Mouse (Mus musculus) embryonic facial prominence, embryonic 13.5 days (tissue): Measurements from ENCODE around the gene Camta1. TPM values are rescaled to one million over a fixed set of nuclear protein-coding genes. Genes with fewer than 3 reads are reported as not detected.

Source experiments
- ATAC-seq: fragments of 200-750 bp; cut with Nextera tagmentation; 2 replicates; pipeline ENCODE4 v1.8.0; 2017; ENCODE audit warnings: low read depth; ENCODE audit not compliant: insufficient number of reproducible peaks, insufficient read depth, low FRiP score, low TSS enrichment
- H3K27ac ChIP-seq: fragments of 300-500 bp; sonication (generic); 2 replicates; pipeline ENCODE4 v1.5.1; 2015; ENCODE audit warnings: moderate library complexity, mild to moderate bottlenecking, inconsistent platforms
- H3K27me3 ChIP-seq: fragments of 300-500 bp; sonication (generic); 2 replicates; pipeline ENCODE4 v1.6.1; 2015; ENCODE audit warnings: mild to moderate bottlenecking, inconsistent platforms
- H3K36me3 ChIP-seq: fragments of 300-500 bp; sonication (generic); 2 replicates; pipeline ENCODE4 v1.6.1; 2015; ENCODE audit warnings: mild to moderate bottlenecking, inconsistent platforms
- H3K4me1 ChIP-seq: fragments of 300-500 bp; sonication (generic); 2 replicates; pipeline ENCODE4 v1.6.1; 2015; ENCODE audit warnings: inconsistent platforms
- H3K4me2 ChIP-seq: fragments of 300-500 bp; sonication (generic); 2 replicates; pipeline ENCODE4 v1.6.1; 2015; ENCODE audit warnings: moderate library complexity, mild to moderate bottlenecking, inconsistent platforms
- H3K4me3 ChIP-seq: fragments of 300-500 bp; sonication (generic); 2 replicates; pipeline ENCODE4 v1.5.1; 2015; ENCODE audit warnings: mild to moderate bottlenecking, inconsistent platforms
- H3K9ac ChIP-seq: fragments of 300-500 bp; sonication (generic); 2 replicates; pipeline ENCODE4 v1.6.1; 2015; ENCODE audit warnings: mild to moderate bottlenecking, inconsistent platforms
- H3K9me3 ChIP-seq: fragments of 300-500 bp; sonication (generic); 2 replicates; pipeline ENCODE4 v1.6.1; 2016; ENCODE audit warnings: inconsistent platforms
- WGBS: fragments of 180-500 bp; shearing (Covaris S2); methylation state at CpG from one replicate; pipeline ENCODE4 v1.1.7; 2015; ENCODE audit warnings: mixed read lengths; 5-methylcytosine and 5-hydroxymethylcytosine counted together
- polyA plus RNA-seq: library from polyadenylated mRNA; unstranded; fragments of >200 nt; fragmentation: Nextera tagmentation; extraction: Ambion mirVana; gene quantifications from 2 replicates; pipeline ENCODE4 v1.2.1, GENCODE M21; 2015

Gene Camta1
- polyA plus RNA-seq, 1 experiment from 2014 or later: 106 TPM

DNA sequence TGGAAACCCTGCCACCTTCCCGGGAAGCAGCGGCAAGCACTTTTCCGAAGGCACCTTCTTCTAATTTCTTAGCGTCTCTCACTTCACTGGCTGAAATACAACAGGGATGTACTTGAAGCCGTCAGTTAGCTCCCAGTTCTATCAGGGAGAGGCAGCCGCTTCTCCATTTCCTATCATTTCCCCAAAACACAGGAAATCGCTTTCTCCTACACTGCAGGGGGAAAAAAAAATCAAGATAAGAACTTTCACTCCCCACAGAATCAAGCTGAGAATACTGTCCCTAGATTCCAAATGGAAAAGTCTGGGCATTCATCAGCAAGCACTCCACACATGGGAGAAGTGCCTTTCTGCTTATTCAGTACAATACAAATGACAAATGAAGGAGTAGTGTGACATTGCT lies 2.4 kb downstream of the Camta1 start:
- no peak overlapping the region for H3K27ac ChIP-seq
- no peak overlapping the region for H3K4me2 ChIP-seq
- H3K27me3 ChIP-seq: no peaks in the 10 kb centered on the region
- H3K4me3 ChIP-seq: no peak overlapping the region
- H3K9ac ChIP-seq: no peak overlapping the region
- H3K36me3 ChIP-seq: 0 out of 2 replicates have a peak, but pooled peaks cover 7% of the 10 kb centered on the region
- no peaks in the 10 kb centered on the region for H3K9me3 ChIP-seq
- WGBS: 82% methylated on average over 7 of the region's 7 CpGs
- peaks cover 28% of the 10 kb centered on the region for H3K4me1 ChIP-seq
- ATAC-seq: no peak

DNA sequence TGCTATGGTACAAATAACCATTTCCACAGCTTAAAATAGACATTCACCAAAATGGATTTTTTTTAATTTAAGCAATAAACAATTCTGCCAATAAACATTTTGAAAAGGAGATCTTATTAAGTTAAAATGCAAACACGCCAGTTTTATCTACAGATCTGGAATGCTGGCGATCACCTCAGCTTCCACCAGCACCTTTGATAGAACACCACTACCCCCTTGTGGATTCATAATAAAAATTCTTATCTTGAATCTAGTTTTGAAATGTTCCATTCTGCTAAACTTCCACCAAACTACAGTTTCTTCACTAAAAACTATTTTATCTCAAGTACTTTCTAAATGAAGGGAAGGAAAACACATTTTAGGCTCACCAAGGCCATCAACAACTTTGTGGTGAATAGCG lies 7.7 kb downstream of the Camta1 start:
- Histone ChIP-seq H3K9ac (no peak overlapping the region), H3K4me3 (no peak overlapping the region), H3K4me1 (peaks cover 25% of the 10 kb centered on the region), H3K4me2 (no peak overlapping the region), H3K27ac (no peak overlapping the region), H3K36me3 (0 out of 2 replicates have a peak, but pooled peaks cover 7% of the 10 kb centered on the region), H3K9me3 (no peaks in the 10 kb centered on the region), H3K27me3 (no peaks in the 10 kb centered on the region)
- WGBS: 67% methylated on average over 3 of the region's 3 CpGs
- no peak for ATAC-seq

DNA sequence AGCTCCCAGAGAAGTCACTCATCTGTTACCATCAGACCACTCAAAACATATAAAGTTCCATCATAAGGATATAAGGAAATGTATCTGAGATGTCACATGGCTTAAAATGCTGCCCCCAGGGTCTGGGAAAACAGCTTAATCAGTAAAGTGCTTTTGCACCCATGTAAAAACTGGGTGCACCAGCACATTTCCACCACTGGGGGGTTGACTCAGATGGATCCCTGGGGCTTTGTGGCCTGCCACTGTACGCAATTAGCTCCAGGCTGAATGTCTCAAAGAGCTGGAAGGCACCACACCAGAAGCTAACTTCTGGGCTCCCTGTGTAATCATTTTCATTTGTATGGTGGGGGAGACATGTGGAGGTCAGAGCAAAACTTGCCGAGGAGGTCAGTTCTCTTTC lies 10.5 kb downstream of the Camta1 start:
- H3K9me3 ChIP-seq: no peaks in the 10 kb centered on the region
- WGBS: 34% methylated on average over 2 of the region's 2 CpGs
- no peak overlapping the region for H3K4me2 ChIP-seq
- H3K4me1 ChIP-seq: peaks cover 28% of the 10 kb centered on the region
- no peaks in the 10 kb centered on the region for H3K27me3 ChIP-seq
- no peak overlapping the region for H3K4me3 ChIP-seq
- H3K27ac ChIP-seq: no peak overlapping the region
- H3K36me3 ChIP-seq: 0 out of 2 replicates have a peak, but pooled peaks cover under 1% of the 10 kb centered on the region
- H3K9ac ChIP-seq: no peak overlapping the region
- ATAC-seq: no peak

DNA sequence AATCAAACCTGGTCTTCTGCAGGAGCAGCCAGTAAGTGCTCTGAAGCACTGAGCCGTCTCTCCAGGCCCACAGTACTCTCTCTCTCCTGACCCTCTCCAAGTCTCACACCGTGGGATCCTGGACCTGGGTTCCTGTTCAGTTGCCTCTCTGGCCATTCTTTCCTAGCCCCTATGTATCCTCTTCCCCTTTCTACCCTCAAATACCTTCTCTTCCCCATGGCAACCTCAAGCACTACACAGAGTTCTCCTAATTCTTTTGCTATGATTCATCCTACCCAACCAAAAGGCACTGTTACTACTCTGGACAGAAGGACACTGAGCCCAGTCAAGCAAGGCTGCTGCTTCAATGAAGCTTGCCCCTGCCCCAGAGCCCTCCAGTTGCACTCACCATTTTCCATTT lies 19.1 kb downstream of the Camta1 start:
- H3K36me3 ChIP-seq: no peaks in the 10 kb centered on the region
- H3K4me2 ChIP-seq: no peak overlapping the region
- no peaks in the 10 kb centered on the region for H3K27me3 ChIP-seq
- H3K9me3 ChIP-seq: no peaks in the 10 kb centered on the region
- no peak overlapping the region for H3K4me3 ChIP-seq
- no peak for ATAC-seq
- H3K27ac ChIP-seq: no peak overlapping the region
- peaks cover 17% of the 10 kb centered on the region; the same call in 1 of the 2 replicates for H3K4me1 ChIP-seq
- WGBS: 88% methylated on average over 2 of the region's 2 CpGs
- no peak overlapping the region for H3K9ac ChIP-seq

DNA sequence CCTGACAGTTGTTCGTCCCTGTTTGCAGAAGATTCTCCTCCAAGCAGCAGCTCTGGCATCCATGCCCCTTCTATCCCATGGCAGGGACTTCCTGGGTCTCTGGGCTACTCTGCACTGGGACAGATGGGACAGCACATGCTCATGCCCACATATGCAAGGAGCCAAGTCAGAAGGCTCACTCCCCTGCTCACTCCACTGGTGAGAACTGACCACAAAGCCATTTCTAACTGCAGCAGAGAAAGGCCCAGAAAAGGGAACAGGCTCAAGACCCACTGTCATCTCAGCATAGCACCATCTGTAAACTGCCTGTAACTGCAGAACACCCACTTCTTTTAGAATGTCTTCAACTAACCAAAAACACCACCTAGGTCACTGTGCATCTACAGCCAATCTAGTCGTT lies 23.2 kb downstream of the Camta1 start:
- Histone ChIP-seq H3K4me1 (peaks cover 9% of the 10 kb centered on the region; the same call in 1 of the 2 replicates), H3K27me3 (no peaks in the 10 kb centered on the region), H3K36me3 (no peaks in the 10 kb centered on the region), H3K9me3 (no peaks in the 10 kb centered on the region), H3K9ac (no peak overlapping the region), H3K4me3 (no peak overlapping the region), H3K27ac (no peak overlapping the region), H3K4me2 (no peak overlapping the region)
- ATAC-seq: no peak
- WGBS: 68% methylated on average over 2 of the region's 2 CpGs

DNA sequence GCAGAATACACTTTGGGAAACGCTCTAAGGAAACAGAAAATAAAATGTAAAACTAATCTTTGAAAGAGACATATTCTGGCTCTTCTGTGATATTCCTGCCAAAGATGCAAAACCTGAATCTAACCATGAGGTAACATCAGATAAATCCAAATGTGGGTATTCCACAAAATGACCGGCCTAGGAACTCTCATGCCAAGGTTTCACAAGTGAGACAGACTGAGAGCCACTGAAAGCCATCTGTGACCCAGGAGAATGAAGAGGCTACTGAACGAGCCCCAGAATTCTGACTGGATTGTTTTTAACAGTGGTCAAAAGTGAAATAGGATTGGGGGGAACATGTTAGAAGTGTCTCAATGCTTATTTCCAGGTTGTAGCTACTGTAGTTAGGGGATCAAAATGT lies 25.8 kb downstream of the Camta1 start:
- no peak overlapping the region for H3K9ac ChIP-seq
- H3K4me3 ChIP-seq: no peak overlapping the region
- H3K4me2 ChIP-seq: no peak overlapping the region
- H3K36me3 ChIP-seq: no peaks in the 10 kb centered on the region
- no peak overlapping the region for H3K27ac ChIP-seq
- H3K27me3 ChIP-seq: no peaks in the 10 kb centered on the region
- H3K4me1 ChIP-seq: peaks cover 14% of the 10 kb centered on the region; the same call in 1 of the 2 replicates
- H3K9me3 ChIP-seq: no peaks in the 10 kb centered on the region
- ATAC-seq: no peak
- 90% methylated on average over 3 of the region's 3 CpGs for WGBS

DNA sequence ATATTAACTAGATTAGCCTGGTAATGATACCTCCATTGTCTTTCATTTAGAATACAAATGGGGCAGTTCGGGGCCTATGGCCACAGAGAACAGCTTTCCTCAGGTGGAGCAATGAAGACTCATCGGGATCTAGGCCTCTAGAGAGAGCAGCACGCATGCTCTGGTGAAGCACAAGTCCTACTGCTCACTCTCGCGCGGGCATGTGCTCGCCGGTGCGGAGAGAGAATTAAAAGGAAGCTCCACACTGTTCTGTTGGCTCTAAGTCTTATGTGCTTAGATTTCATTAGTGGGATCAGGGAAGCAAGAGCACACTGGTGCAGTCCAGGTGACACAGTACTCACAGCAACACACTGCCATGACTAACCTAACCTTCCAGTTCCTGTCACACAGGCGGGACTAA lies 27.1 kb downstream of the Camta1 start:
- 92% methylated on average over 10 of the region's 10 CpGs for WGBS
- no peak overlapping the region for H3K9ac ChIP-seq
- ATAC-seq: no peak

DNA sequence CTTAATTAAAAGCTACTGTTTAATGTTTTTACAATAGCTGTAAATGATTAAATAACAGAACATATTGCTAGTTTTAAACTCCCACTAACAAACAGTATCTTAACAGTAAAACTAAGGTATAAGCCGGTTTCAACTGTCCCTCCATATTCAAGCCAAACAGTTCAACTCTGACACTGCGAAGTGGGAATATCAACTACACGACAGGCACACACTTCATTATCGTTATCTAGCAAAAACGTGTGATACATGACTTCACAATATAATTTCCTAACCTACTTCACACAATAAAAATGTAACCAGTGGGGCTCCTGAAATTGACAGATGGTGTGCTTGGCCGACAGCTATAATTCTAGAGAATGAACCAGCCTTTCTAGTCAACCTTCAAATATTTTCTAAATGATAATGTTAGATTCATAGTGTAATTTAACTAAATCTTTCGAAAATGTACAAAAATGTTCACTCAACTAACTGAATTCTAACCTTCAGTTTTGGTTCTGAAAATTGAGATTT lies 27.7 kb downstream of the Camta1 start:
- peaks cover 6% of the 10 kb centered on the region; the same call in 1 of the 2 replicates for H3K36me3 ChIP-seq
- H3K4me1 ChIP-seq: peaks cover 6% of the 10 kb centered on the region; the same call in 1 of the 2 replicates
- ATAC-seq: no peak
- H3K9me3 ChIP-seq: no peaks in the 10 kb centered on the region
- H3K4me3 ChIP-seq: no peak overlapping the region
- H3K9ac ChIP-seq: no peak overlapping the region
- no peaks in the 10 kb centered on the region for H3K27me3 ChIP-seq
- H3K4me2 ChIP-seq: no peak overlapping the region
- 92% methylated on average over 7 of the region's 7 CpGs for WGBS
- H3K27ac ChIP-seq: no peak overlapping the region

More for the DNA sequence above, 27.1 kb downstream of the Camta1 start:
- H3K27ac ChIP-seq: no peak overlapping the region
- H3K4me1 ChIP-seq: peaks cover 7% of the 10 kb centered on the region; the same call in 1 of the 2 replicates
- no peaks in the 10 kb centered on the region for H3K27me3 ChIP-seq
- H3K4me2 ChIP-seq: no peak overlapping the region
- H3K36me3 ChIP-seq: peaks cover under 1% of the 10 kb centered on the region; the same call in 1 of the 2 replicates
- no peak overlapping the region for H3K4me3 ChIP-seq
- no peaks in the 10 kb centered on the region for H3K9me3 ChIP-seq

DNA sequence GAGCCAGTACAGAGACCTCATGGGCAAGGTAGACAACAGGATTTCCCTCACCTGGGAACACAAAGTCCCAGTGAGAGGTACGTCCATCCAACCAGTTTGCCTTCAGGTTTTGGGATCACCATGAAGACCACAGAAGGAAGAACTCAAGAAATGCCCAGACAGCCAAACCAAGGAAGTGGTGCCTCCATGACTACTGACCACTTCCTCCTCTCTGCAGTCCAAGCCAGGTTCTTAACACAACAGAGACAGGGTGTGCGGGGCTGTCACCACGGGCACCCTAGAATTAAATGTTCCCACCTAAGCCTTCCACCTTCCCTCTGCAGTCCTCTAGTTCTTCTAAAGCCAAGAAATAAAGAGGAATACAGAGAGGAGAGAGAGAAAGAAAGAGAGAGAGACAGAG lies 33.8 kb downstream of the Camta1 start:
- no peak overlapping the region for H3K27ac ChIP-seq
- no peak for ATAC-seq
- no peak overlapping the region for H3K4me3 ChIP-seq
- no peak overlapping the region for H3K9ac ChIP-seq
- H3K36me3 ChIP-seq: peaks cover 18% of the 10 kb centered on the region; the same call in 1 of the 2 replicates
- H3K27me3 ChIP-seq: no peaks in the 10 kb centered on the region
- H3K4me1 ChIP-seq: peaks cover 6% of the 10 kb centered on the region; the same call in 1 of the 2 replicates
- H3K4me2 ChIP-seq: no peak overlapping the region
- H3K9me3 ChIP-seq: no peaks in the 10 kb centered on the region
- WGBS: 93% methylated on average over 3 of the region's 3 CpGs

DNA sequence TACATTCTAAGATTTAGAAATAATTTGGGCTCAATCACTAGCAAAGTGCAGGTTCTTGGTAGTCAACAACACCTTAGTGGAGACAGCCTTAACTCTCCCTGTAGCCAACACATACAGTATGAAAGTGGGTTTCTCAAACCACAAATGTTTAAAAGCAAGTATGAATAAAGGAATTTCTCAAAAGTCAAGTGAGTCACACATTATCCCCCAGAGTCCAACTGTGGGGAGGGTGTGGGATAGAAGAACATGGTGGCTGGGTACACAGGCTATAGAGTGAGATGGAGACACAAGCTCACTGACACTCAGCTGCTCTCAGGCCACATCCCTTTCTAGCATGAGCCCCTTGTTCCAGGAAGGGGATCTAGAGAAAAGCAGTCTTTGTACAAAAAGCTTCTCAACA lies 34.3 kb downstream of the Camta1 start:
- ATAC-seq: no peak

DNA sequence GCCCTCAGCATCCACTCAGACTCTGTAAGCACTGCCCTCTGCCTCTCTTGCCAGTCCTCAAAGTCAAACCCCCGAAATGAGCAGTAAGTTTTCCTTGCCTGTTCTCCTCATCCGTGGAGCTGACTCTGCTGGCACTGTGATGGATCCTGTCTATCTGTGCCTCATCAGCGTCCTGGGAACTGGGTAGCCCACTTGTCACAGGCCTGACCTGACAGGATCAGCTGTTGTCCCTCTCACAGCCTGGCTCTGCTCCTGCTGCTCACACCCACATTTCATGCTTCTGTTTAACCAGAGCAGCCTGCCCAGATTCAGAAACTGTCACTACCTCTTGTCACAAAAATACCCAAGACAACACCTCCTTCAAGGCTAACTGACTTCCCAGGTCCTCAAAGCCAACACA lies 37.7 kb downstream of the Camta1 start:
- no peak overlapping the region for H3K4me2 ChIP-seq
- peaks cover 3% of the 10 kb centered on the region; the same call in 1 of the 2 replicates for H3K4me1 ChIP-seq
- H3K27me3 ChIP-seq: no peaks in the 10 kb centered on the region
- no peak for ATAC-seq
- no peaks in the 10 kb centered on the region for H3K9me3 ChIP-seq
- H3K36me3 ChIP-seq: peaks cover 15% of the 10 kb centered on the region; the same call in 1 of the 2 replicates
- WGBS: 76% methylated on average over 3 of the region's 3 CpGs
- H3K27ac ChIP-seq: no peak overlapping the region
- no peak overlapping the region for H3K4me3 ChIP-seq
- H3K9ac ChIP-seq: no peak overlapping the region

More for the DNA sequence above, 34.3 kb downstream of the Camta1 start:
- no peak overlapping the region for H3K4me2 ChIP-seq
- H3K9ac ChIP-seq: no peak overlapping the region
- no peak overlapping the region for H3K4me3 ChIP-seq
- H3K4me1 ChIP-seq: peaks cover 6% of the 10 kb centered on the region; the same call in 1 of the 2 replicates
- no peaks in the 10 kb centered on the region for H3K27me3 ChIP-seq
- no peaks in the 10 kb centered on the region for H3K9me3 ChIP-seq
- H3K27ac ChIP-seq: no peak overlapping the region
- peaks cover 18% of the 10 kb centered on the region; the same call in 1 of the 2 replicates for H3K36me3 ChIP-seq

DNA sequence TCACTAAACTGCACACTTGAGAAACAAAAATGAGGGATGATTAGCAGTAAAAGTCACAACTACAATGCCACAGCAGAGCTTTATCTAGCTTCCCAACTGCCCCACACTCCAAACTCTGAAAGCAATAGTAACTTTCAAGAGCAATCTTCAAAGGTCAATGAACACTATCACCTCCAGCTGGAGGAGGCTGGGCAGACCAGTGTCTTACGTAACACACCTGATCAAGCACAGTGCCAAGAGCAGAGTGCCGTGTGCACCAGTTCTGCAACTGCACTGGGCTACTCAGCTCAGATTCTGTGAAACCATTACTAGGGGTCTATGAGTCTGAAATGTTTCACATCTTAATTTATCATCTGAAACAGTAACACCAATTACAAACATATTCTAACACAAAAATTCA lies 38.7 kb downstream of the Camta1 start:
- no peak overlapping the region for H3K4me3 ChIP-seq
- no peak overlapping the region for H3K4me2 ChIP-seq
- no peaks in the 10 kb centered on the region for H3K9me3 ChIP-seq
- H3K27ac ChIP-seq: no peak overlapping the region
- no peak for ATAC-seq
- H3K36me3 ChIP-seq: peaks cover 13% of the 10 kb centered on the region; the same call in 1 of the 2 replicates
- no peaks in the 10 kb centered on the region for H3K27me3 ChIP-seq
- peaks cover 10% of the 10 kb centered on the region for H3K4me1 ChIP-seq
- no peak overlapping the region for H3K9ac ChIP-seq
- 80% methylated on average over 2 of the region's 2 CpGs for WGBS
